Mouse (Mus musculus) hindbrain, embryonic 12.5 days (tissue): ENCODE measurements at regions not wholly inside any gene's neighbourhood (a gene's known extent, or its start where the extent isn't known, plus 50 kb on each side); places are given as distances from the start of the nearest gene placed in this dataset.

Experiments
- ATAC-seq: fragments of 200-750 bp; cut with Nextera tagmentation; 2 replicates; pipeline ENCODE4 v1.8.0; 2017; ENCODE audit warnings: moderate TSS enrichment; ENCODE audit not compliant: low FRiP score
- H3K27ac ChIP-seq: fragments of 300-500 bp; sonication (generic); 2 replicates; pipeline ENCODE4 v1.5.1; 2016; ENCODE audit warnings: mild to moderate bottlenecking
- H3K27me3 ChIP-seq: fragments of 300-500 bp; sonication (generic); 2 replicates; pipeline ENCODE4 v1.6.1; 2016; ENCODE audit warnings: mild to moderate bottlenecking
- H3K36me3 ChIP-seq: fragments of 300-500 bp; sonication (generic); 2 replicates; pipeline ENCODE4 v1.6.1; 2016; ENCODE audit warnings: mild to moderate bottlenecking
- H3K4me1 ChIP-seq: fragments of 300-500 bp; sonication (generic); 2 replicates; pipeline ENCODE4 v1.6.1; 2016
- H3K4me2 ChIP-seq: fragments of 300-500 bp; sonication (generic); replicated peaks from 2 replicates; pipeline ENCODE4 v1.6.1; 2016; ENCODE audit warnings: mild to moderate bottlenecking
- H3K4me3 ChIP-seq: fragments of 300-500 bp; sonication (generic); 2 replicates; pipeline ENCODE4 v1.5.1; 2016; ENCODE audit warnings: mild to moderate bottlenecking
- H3K9ac ChIP-seq: fragments of 300-500 bp; sonication (generic); 2 replicates; pipeline ENCODE4 v1.6.1; 2016; ENCODE audit warnings: mild to moderate bottlenecking, moderate library complexity
- H3K9me3 ChIP-seq: fragments of 300-500 bp; sonication (generic); replicated peaks from 2 replicates; pipeline ENCODE4 v1.6.1; 2016; ENCODE audit warnings: mild to moderate bottlenecking
- WGBS: fragments of 180-500 bp; shearing (Covaris S2); methylation state at CpG from one replicate; pipeline ENCODE4 v1.1.7; 2016; 5-methylcytosine and 5-hydroxymethylcytosine counted together

DNA sequence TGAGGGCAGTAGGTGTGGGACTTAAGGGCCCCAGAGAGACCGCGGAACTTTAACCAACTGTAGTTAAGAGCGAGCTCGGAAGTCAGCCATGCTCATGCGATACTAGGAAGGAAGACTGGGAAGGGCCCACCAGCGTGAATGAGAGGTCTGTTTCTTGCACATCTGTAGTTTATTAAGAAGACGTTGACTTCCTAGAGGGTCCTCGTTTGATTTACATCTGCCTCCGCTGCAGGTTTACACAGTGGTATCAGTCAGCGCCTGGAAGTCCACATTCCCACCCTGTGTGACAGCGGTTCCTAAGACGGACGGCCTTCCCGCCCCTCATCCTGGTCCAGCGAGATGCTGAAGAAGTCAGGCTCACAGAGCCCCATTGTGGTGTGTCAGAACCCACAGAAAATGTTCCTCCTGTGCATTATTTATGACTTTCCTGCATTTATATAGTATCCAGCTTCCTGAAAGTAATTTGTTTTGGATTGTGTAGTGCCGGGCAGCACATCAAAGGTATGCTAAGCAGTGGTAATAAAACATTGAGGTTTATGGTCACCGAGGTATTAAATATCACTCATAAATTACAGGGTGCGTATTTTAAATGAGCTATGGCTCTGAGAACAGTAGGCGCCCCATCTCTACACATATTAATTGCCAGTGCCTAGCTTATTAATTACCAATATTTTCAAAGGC lies 136.9 kb upstream of the Rpl34 start:
- ATAC-seq, result no peak
- H3K4me1 ChIP-seq, result no peaks in the 10 kb centered on the region
- no peaks in the 10 kb centered on the region for H3K27me3 ChIP-seq
- H3K36me3 ChIP-seq, result no peaks in the 10 kb centered on the region
- no peak overlapping the region for H3K27ac ChIP-seq
- no peak overlapping the region for H3K4me2 ChIP-seq
- no peaks in the 10 kb centered on the region for H3K9me3 ChIP-seq
- no peak overlapping the region for H3K9ac ChIP-seq
- WGBS, result 66% methylated on average over 19 of the region's 19 CpGs
- H3K4me3 ChIP-seq, result no peak overlapping the region

DNA sequence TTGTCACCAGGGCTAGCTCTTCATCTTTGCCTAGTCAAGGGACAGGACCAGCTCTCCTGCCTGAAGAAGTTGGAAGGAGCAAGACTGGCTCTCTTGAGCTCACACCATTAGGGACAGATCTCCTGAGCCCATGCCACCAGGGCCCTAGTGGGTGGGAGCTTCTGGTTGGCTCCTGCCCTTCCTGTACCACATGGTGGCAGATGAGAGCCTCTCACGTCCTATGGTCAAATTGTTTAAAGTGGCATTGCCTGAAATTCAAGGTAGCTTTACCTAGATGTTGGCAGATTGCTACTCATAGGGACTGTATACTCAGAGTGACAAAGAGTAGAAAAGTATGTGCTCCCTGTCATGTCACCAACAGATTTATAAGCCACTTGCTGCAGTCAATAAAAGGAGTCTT lies 134.6 kb upstream of the Rpl34 start:
- no peaks in the 10 kb centered on the region for H3K27me3 ChIP-seq
- H3K9me3 ChIP-seq, result no peaks in the 10 kb centered on the region
- WGBS, result 72% methylated on average over 1 of the region's 1 CpGs
- ATAC-seq, result no peak
- no peak overlapping the region for H3K4me3 ChIP-seq
- no peak overlapping the region for H3K4me2 ChIP-seq
- no peaks in the 10 kb centered on the region for H3K4me1 ChIP-seq
- no peak overlapping the region for H3K9ac ChIP-seq
- no peaks in the 10 kb centered on the region for H3K36me3 ChIP-seq
- no peak overlapping the region for H3K27ac ChIP-seq

DNA sequence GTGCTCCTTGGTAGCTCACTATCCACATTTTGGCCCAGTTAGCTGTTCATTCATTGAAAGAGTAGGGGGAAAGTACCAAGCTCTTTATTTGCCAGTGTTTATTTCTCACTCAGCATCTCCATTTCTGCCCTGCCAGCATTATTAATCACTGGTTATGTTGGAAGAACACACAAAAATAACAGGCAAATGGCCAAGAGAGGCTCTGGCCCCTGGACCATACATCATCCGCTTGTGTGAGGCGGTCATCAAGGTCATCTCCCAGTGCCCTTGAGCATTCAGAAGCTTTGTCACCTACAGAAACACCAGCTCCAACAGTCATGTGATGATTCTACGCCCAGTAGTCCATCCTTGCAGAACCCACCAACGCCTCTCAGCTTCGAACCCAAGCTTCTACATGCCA lies 133.2 kb upstream of the Rpl34 start:
- Histone ChIP-seq H3K9ac (no peak overlapping the region), H3K36me3 (no peaks in the 10 kb centered on the region), H3K9me3 (no peaks in the 10 kb centered on the region), H3K27me3 (no peaks in the 10 kb centered on the region), H3K4me2 (no peak overlapping the region), H3K27ac (no peak overlapping the region), H3K4me3 (no peak overlapping the region), H3K4me1 (no peaks in the 10 kb centered on the region)
- WGBS, result 93% methylated on average over 5 of the region's 5 CpGs
- ATAC-seq, result no peak

GRCm38 (mm10) chr3:130860315-130860714 lies 130.1 kb upstream of the Rpl34 start:
- WGBS, result 79% methylated on average over 5 of the region's 5 CpGs

GRCm38 (mm10) chr3:130853866-130854265 lies 123.7 kb upstream of the Rpl34 start:
- no peaks in the 10 kb centered on the region for H3K9me3 ChIP-seq
- H3K27ac ChIP-seq, result no peak overlapping the region
- no peak overlapping the region for H3K4me3 ChIP-seq
- H3K4me1 ChIP-seq, result no peaks in the 10 kb centered on the region
- H3K27me3 ChIP-seq, result no peaks in the 10 kb centered on the region
- no peak overlapping the region for H3K4me2 ChIP-seq
- 81% methylated on average over 9 of the region's 9 CpGs for WGBS
- no peaks in the 10 kb centered on the region for H3K36me3 ChIP-seq
- no peak overlapping the region for H3K9ac ChIP-seq
- no peak for ATAC-seq

More at GRCm38 (mm10) chr3:130860315-130860714, 130.1 kb upstream of the Rpl34 start:
- no peak overlapping the region for H3K4me3 ChIP-seq
- no peaks in the 10 kb centered on the region for H3K36me3 ChIP-seq
- no peaks in the 10 kb centered on the region for H3K4me1 ChIP-seq
- H3K9me3 ChIP-seq, result no peaks in the 10 kb centered on the region
- no peak for ATAC-seq
- H3K27ac ChIP-seq, result no peak overlapping the region
- no peak overlapping the region for H3K9ac ChIP-seq
- H3K27me3 ChIP-seq, result no peaks in the 10 kb centered on the region
- H3K4me2 ChIP-seq, result no peak overlapping the region

GRCm38 (mm10) chr3:130850766-130851308 lies 120.6 kb upstream of the Rpl34 start:
- ATAC-seq, result no peak
- H3K4me2 ChIP-seq, result no peak overlapping the region
- 56% methylated on average over 5 of the region's 5 CpGs for WGBS
- no peak overlapping the region for H3K9ac ChIP-seq
- H3K4me1 ChIP-seq, result no peaks in the 10 kb centered on the region
- H3K9me3 ChIP-seq, result no peaks in the 10 kb centered on the region
- H3K36me3 ChIP-seq, result no peaks in the 10 kb centered on the region
- H3K27me3 ChIP-seq, result no peaks in the 10 kb centered on the region
- H3K4me3 ChIP-seq, result no peak overlapping the region
- no peak overlapping the region for H3K27ac ChIP-seq

GRCm38 (mm10) chr3:130841755-130842154 lies 111.6 kb upstream of the Rpl34 start:
- no peak overlapping the region for H3K27ac ChIP-seq

GRCm38 (mm10) chr3:130839924-130840440 lies 109.8 kb upstream of the Rpl34 start:
- Histone ChIP-seq H3K36me3 (no peaks in the 10 kb centered on the region), H3K4me2 (no peak overlapping the region), H3K9ac (no peak overlapping the region), H3K4me3 (no peak overlapping the region), H3K27ac (no peak overlapping the region), H3K4me1 (no peaks in the 10 kb centered on the region), H3K9me3 (no peaks in the 10 kb centered on the region), H3K27me3 (no peaks in the 10 kb centered on the region)
- WGBS, result 85% methylated on average over 9 of the region's 9 CpGs
- no peak for ATAC-seq

More at GRCm38 (mm10) chr3:130841755-130842154, 111.6 kb upstream of the Rpl34 start:
- 57% methylated on average over 1 of the region's 1 CpGs for WGBS
- Histone ChIP-seq H3K4me3 (no peak overlapping the region), H3K9me3 (no peaks in the 10 kb centered on the region), H3K9ac (no peak overlapping the region), H3K4me2 (no peak overlapping the region), H3K36me3 (no peaks in the 10 kb centered on the region), H3K4me1 (no peaks in the 10 kb centered on the region), H3K27me3 (no peaks in the 10 kb centered on the region)
- ATAC-seq, result no peak

GRCm38 (mm10) chr3:130838626-130839422 lies 108.6 kb upstream of the Rpl34 start:
- no peaks in the 10 kb centered on the region for H3K4me1 ChIP-seq
- no peak overlapping the region for H3K27ac ChIP-seq
- H3K4me2 ChIP-seq, result no peak overlapping the region
- H3K9me3 ChIP-seq, result no peaks in the 10 kb centered on the region
- H3K27me3 ChIP-seq, result no peaks in the 10 kb centered on the region
- 78% methylated on average over 19 of the region's 19 CpGs for WGBS
- ATAC-seq, result no peak
- H3K4me3 ChIP-seq, result no peak overlapping the region
- H3K36me3 ChIP-seq, result no peaks in the 10 kb centered on the region
- no peak overlapping the region for H3K9ac ChIP-seq

DNA sequence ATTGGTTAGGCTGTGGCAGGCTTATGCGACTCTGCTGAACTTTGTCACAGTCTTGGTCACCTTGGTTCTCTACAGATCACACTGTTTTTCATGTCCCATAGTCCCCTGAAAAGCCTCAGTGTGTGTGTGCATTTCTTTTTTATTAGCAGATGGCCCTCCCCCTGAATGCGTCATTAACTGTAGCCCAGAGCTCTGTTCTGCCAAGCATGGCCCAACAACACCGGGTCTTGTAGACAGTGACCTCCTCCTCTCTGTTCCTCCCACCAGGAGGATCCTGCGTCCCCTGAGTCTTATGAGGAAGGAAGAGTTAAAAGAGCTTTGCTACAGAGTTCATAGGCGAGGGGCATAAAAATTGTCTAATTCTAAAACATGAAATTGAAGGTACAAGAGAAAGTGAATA lies 103.5 kb upstream of the Rpl34 start:
- Histone ChIP-seq H3K27ac (no peak overlapping the region), H3K36me3 (no peaks in the 10 kb centered on the region), H3K4me2 (no peak overlapping the region), H3K4me3 (no peak overlapping the region), H3K4me1 (peaks cover 5% of the 10 kb centered on the region; the same call in 1 of the 2 replicates), H3K27me3 (no peaks in the 10 kb centered on the region), H3K9me3 (no peaks in the 10 kb centered on the region), H3K9ac (no peak overlapping the region)
- 74% methylated on average over 5 of the region's 5 CpGs for WGBS
- ATAC-seq, result no peak

- H3K27ac ChIP-seq, result no peak overlapping the region
- no peak for ATAC-seq
- no peak overlapping the region for H3K4me2 ChIP-seq
- H3K9me3 ChIP-seq, result no peaks in the 10 kb centered on the region
- H3K36me3 ChIP-seq, result no peaks in the 10 kb centered on the region
- 73% methylated on average over 9 of the region's 9 CpGs for WGBS
- no peak overlapping the region for H3K9ac ChIP-seq
- no peak overlapping the region for H3K4me3 ChIP-seq
- peaks cover 5% of the 10 kb centered on the region; the same call in 1 of the 2 replicates for H3K4me1 ChIP-seq
- no peaks in the 10 kb centered on the region for H3K27me3 ChIP-seq
Observed at GRCm38 (mm10) chr3:130833082-130833481, 102.9 kb upstream of the Rpl34 start.

DNA sequence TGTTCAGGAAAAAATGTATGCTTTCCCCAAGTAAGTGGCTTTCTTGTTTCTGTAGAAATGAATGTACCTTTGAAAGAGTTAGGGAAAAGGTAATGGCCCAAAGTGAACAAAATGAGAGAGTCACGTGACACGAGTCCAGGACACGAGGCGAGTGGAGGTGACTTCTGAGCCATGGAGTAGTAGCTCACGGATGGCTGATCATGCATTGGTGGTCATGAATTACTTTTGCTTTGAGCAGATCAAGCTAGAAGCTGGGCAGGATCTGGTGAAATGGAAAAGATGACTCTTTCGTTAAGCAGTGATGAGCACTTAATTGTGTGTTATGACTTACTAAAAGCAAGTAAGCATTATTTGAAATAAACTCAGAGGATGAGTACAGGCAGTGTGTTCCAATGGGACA lies 101.6 kb upstream of the Rpl34 start:
- H3K4me1 ChIP-seq, result peaks cover 5% of the 10 kb centered on the region
- no peak for ATAC-seq
- 74% methylated on average over 6 of the region's 6 CpGs for WGBS

More for the DNA sequence above, 101.6 kb upstream of the Rpl34 start:
- Histone ChIP-seq H3K36me3 (no peaks in the 10 kb centered on the region), H3K4me2 (no peak overlapping the region), H3K9me3 (no peaks in the 10 kb centered on the region), H3K9ac (no peak overlapping the region), H3K27me3 (no peaks in the 10 kb centered on the region), H3K27ac (no peak overlapping the region), H3K4me3 (no peak overlapping the region)
